Mouse (Mus musculus) kidney, adult 9 months (tissue): ENCODE measurements around the gene Ccdc181.
"Not testable (repeated sequence)": the region's sequence is repeated elsewhere in the genome, so short reads cannot be mapped to it uniquely, and the experiment has no call there.

Experiments
- DNase-seq: peaks from one replicate; pipeline ENCODE4 v3.0.0; 2022

The Ccdc181 gene

DNA sequence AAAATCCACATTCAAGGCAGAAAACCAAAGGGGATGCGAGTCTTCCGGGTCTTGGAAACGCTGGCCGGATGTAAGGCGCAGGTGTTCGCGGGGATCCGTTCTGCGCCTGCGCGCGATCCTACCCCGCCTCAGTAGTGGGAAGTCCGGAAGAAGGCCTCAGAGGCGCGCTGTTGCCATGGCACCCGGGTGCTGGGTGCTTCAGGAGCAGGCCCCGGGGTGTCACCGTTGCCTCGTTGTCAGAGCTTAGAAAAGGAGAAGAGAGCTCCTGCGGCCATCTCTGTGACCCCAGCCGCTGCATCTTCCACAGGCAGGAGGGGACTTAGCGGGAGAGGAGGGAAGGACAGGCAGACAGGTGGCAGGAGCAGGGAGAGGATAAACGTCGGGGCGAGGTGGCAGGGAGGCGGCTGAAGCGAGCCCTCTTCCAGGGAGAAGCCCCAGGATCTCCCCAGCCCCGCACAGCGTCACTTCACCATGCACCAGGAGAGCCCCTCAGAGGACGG, at the start of gene Ccdc181:
TSS of gene Ccdc181 (plus strand) at position 131 of the 500 bp plus-strand sequence.
- peak; percentile 96 for DNase-seq

DNA sequence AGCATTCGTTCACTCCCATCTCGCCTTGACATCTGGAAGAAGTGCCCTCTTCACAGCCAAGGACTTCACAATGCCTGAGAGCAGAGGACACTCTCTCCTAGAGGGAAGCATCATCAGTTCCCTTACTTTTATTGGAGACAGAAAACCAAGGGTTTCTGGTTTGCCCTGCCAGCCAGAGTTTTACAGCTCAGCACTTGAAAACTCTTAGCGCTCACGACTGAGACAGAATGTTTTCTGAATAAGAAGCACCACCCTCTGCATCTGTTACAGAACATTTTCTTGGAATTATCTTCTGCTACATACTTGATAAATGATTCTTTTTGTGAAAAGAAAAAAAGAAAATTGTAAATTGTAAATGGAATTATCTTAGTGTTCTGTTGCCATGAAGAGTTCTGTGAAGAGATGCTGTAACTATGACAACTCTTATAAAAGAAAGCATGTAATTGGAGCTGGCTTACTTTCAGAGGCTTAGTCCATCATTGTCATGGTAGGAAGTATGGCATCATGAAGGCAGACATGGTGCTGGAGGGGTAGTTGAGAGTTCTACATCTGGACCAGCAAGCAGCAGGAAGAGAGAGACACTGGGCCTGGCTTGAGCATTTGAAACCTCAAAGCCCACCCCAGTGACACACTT, 43.3 kb upstream of the Ccdc181 start:
- DNase-seq: not testable (repeated sequence)

DNA sequence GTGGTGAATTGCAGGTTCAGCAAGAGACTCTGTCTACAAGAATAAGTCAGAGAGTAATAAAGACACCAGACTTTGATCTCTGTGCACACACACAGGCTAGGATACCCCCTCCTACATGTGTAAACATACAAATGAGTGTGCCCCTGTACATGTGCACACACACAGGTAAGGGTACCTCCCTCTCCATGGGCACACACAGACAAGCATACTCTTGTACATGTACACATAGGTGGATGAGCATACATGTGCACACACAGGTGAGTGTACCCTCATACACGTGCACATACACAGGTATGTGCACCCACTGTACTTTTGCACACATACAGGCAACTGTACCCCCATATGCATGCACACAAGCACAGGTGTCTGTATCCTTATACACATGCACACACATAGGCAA, 41.9 kb upstream of the Ccdc181 start:
- DNase-seq: no peak

DNA sequence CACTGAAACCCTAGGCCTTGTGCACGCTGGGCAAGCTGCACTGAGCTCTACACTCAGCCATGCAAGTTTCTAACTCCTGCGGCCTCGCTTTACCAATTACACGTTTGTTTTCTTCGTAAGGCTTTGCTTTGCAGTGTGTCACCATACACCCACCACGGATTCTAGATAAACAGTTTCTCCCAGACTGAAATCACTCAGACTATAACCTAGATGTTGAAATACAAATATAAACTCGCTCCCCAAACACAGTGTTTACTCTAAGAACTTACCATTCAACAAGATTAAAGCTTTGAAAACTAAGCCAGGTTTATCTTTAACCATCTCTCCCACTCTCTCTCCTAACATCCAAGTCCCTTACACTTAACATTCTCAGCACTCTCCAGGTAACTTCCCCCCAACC, 40.3 kb upstream of the Ccdc181 start:
- DNase-seq: no peak

DNA sequence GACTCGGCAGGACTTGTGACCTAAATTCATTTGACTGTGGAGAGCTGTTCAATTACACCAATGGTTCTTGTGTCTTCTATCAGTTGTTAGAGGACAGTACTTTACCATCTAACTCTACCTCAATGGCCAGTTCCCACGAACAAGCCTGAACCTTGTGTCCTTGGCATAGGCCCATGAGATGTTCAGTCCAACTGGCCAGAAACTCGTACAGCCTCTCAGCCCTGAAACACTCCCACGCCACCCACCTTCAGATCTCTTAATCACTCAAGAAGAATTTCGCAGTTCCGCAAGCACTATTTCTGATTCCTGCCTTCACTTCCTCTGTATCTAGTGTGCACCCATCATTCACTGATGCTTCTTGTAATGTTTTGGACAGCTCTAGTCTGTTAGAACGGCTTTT, 39.3 kb upstream of the Ccdc181 start:
- DNase-seq: peak; percentile 28

DNA sequence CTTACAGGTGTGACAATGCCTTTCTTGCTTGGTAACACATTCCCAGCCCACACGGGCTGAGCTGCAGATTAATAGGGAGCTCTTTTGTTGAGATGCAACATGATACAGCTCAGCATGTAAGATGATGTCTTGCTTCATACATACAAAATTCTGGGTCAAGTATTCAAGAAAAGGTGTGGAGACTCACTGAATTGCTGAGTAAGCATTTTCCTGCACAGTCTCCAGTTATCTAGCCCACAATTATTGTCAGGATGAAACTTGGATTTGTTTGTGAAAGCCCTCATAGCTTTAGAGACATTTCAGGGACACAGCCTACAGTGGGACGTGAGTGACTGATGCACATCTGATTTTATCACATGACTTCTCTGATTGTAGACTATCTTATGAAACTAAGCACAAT, 33.9 kb upstream of the Ccdc181 start:
- DNase-seq: no peak

DNA sequence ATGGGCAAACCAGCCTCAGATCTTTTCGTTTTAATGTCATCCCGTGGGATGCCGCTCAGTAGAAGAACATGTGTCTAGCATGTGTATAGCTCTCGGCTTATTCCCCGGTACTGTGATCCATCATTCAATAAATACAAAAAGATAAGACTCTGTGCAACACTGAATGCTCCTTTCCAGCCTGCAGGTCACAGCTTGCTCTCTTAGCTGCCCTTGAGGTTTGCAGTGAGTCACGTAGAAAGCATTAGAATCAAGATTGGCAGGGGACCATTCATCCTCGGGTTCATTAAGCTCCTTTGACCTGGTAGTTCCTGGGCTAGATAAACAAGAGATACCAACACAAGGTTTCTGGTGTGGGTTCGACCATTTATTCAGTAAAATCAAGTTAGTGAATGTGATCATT, 32.6 kb upstream of the Ccdc181 start:
- DNase-seq: no peak

DNA sequence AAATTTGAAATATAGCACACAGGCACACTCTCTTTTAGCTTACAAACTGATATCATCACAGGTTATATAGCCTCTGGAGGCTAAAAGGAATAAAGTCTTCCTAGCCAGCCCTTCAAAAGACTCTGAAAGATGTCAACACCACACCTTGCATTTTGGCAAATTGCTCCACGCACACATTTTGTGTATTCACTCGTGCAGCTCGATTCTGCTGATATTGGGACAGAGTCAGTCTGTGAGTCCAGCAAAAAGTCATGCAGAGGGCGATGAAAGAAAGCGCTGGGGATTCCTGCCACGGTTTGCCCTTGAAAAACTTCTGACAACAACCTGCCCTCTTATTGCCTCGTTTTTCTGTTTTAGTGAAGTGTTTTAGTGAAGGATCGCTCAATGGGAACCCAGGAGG, 27.9 kb upstream of the Ccdc181 start:
- DNase-seq: no peak

DNA sequence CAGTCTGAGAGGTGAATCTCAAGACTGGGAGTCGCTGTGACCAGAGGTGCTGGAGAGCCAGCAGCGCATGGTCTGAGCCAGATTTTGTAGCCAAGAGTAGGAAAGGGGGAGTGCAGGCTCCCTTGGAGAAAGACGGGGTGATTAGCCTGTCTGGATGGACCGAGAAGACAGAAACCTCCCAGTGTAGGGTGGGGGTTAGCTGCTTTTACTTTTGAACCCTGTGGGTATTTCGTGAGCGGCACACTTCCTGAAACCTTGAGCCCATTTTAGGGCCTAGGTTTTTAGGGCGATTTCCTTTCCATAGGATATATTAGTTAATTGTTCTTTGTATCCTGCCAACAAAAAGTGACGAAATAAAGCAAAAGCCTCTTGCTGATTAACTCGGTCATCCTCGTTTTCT, 27.4 kb upstream of the Ccdc181 start:
- no peak for DNase-seq

DNA sequence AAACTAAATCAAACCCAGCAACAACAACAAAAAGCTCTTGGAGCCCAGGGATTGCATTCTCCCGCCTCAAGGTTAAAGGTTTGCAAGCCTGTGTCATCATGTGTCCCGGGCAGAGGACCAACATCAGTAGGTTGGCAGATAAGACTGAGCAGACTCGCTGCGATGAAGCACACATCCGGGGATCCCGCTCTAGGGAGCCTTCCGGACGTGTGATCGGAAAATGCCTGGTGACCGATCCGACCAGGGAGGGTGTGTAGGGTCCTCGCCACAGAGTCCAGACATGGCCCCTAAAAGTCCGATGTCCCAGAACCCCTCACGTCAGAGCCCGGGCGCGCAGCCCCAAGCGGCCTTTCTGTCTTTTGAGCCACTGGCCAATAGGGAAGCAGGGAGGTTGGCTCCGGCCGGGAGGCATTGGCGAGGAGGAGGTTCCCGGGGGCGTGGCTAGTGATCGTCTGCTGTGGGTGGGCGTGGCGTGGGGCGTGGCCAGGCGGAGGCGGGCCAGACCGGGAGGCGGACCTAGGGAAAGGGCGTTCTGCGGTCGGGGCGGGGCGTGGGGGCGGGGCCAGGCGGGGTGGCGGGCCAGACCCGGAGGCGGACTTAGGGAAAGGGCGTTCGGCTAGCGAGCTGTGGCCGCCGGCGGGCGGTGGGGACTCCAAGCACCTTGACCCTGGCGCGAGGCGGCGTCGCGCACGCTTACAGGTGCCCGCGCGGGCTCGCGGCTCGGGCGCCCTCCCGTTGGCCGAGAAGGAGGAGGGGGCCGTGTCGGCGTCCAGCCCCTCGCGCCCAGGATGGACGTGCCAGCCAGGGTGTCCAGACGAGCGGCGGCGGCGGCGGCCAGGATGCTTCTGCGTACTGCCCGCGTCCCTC, 26.7 kb upstream of the Ccdc181 start, which contains the start of gene Slc19a2:
TSS of gene Slc19a2 (plus strand) at position 582 of the 867 bp plus-strand sequence.
- peak; percentile 98 for DNase-seq

DNA sequence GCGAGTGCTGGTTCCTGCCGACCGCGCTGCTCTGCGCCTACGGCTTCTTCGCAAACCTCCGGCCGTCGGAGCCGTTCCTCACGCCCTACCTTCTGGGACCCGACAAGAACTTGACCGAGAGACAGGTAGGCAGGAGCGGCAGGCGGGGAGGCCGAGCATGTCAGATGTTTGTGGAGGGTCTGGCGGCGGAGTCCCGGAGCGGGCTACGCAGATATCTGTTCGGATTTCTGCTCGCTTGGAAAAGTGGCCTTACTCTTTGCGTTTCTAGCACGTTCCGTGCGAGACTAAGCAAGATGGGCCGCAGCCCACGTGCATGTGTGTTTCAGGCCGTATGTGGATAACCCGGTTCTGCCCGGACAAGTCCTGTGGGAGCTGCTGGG, 26.1 kb upstream of the Ccdc181 start:
- no peak for DNase-seq

DNA sequence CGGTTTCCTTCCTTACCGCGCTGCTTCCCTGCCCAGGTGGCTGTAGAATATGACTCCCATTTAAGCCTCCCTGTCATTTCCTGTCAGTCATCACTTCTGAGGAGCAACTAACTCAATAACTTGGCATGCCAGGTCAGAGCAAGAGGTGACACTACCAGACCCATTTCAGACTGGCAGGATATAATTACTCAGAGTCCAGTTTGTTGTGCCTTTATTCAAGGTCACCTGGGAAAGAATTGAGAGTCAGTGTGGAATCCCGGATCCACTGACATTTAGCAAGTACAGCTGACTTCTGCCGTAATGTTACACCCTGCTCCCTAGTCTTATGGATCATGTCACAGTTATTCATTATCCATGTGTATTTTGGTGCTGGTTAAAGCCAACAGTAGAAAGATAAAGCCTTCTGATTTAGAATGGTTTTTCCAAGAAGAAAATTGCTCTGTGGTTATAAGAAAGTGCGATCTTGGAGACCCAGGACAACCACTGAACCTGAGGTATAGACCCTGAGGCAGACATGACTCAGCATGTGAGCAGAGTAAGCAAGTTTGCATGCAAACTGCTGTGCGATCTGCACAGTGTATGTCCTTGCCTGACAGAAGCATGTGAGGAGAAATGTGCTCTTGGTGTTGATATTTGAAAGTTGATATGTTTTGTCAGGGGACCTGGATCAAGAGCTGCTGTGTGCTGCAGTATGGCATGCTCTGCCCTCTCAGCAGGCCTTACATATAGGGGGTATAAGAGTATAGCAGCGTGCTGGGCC, 24.8 kb upstream of the Ccdc181 start:
- DNase-seq: peak; percentile 17

DNA sequence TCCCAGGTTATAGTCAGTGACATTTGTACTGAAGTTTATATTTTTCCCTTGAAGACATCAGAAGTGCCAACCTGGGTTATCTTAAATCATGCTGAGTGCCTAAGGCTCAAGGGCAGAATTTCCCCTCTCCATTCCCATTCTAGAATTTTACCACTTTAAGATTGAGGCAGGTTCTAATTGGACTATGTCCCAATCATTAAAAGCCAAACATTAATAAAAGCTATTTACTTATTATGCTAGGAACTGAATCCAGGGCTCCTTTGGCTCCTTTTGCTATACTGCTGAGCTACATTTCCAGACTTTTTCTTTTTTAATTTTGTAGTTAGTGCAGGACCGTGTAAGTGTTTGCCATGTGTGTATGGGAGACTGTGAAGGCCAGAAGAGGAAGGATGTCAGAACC, 23.9 kb upstream of the Ccdc181 start:
- no peak for DNase-seq

DNA sequence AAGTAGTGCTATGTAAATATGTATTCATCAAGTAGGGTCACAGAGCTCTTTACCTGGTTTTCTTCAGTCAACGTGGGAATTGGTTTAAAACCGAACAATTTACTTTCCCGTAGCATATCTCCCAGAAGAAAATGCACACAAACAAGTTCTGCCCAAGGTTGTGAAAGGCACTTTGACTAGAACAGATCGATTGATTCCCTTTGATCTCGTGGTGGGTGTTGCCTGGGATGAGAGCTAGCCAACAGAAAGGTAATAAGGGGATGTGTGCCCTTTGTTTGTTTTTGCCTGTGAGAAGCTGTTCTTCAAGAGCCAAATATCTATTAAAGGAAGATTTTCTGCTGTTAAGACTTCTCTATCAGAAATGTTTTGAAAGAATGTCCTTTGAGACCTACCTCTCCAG, 22.8 kb upstream of the Ccdc181 start:
- DNase-seq: no peak

DNA sequence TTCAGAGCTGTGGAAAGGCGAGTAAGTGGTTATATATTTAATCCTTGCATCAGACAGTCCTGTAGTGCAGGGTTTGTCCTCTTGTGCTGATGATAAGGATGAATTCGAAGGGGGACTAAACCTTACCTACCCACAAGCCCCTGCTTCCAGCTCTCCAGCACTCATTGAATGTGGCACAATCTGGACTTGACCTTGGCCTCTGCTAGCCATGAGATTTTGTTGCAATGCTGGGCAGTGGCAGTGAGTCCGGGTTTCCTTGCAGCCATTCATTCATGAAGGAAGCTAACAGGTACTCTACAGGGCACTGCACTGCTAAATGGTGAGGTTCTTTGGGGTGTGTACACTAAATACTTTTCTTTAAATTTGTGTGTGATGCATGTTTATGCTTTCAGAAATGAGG, 20.5 kb upstream of the Ccdc181 start:
- DNase-seq: no peak

DNA sequence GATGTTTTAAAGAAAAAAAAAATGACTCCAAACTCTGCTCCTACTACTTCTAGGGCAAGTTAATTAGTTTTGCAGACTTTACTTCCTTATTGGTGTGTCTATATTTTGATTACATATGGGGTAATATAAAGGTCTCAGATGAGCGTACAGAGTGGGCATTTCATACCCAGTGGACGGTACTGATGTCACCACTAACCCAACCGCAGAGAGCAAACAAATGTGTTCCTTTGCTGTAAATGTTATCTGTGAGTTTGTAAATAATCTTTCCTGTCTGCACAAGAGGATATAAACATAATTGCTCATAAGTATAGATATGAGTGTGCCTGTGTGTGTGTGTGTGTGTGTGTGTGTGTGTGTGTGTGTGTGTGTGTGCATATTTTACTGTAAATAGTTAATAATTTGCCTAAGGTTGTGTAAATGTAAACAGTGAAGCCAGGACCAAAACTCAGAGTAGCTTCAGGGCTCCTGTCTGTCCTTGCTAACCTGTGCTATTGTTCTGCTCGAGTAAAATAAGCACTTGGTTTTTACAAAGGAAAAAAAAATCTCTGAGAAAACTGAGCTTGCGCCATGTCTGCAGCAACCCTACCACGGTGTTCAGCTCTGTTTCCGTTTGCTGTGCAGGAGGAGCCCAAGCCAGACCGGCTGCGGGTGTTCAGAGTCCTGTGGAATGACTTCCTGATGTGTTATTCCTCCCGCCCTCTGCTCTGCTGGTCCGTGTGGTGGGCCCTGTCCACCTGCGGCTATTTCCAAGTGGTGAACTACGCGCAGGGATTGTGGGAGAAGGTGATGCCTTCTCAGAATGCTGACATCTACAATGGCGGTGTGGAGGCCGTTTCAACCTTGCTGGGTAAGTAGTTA, 15.0 kb upstream of the Ccdc181 start:
- DNase-seq: no peak

DNA sequence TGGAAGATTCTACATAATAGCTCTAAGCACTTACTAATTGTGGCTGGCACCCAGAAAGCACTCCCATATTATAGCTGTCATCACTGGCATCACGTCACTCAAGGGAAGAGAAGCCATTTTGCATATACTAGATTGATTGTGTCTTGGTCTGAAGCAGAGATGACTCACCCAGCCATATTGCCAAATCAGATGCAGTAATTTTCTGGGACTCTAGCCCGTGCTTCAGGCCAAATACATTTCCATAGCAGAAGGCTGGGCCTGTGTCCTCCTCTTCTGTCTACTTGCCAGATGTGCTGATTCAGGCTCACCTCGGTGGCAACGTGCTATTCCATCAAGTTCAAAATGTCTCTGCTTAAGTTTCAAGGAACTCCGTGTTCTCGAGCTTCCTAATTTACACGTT, 13.8 kb upstream of the Ccdc181 start:
- DNase-seq: no peak

DNA sequence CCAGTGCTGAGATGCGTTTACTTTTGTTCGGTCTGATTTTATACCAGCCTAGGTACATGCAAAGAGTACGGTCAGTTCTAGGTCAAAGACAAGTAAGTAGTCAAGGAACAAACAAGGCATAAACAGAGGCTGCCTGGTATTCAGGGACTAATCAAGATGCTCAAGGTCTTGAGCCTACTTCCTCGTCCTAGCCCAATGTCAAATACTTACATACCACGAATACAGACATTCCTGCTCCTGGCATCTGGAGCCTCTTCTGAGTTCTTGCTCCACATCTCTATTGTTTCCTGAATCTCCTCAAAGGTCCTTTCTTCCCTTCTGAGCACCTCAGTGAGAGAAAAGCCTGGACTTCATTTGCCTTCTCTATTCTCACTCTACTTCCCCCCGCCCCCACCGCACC, 4.4 kb upstream of the Ccdc181 start:
- no peak for DNase-seq

DNA sequence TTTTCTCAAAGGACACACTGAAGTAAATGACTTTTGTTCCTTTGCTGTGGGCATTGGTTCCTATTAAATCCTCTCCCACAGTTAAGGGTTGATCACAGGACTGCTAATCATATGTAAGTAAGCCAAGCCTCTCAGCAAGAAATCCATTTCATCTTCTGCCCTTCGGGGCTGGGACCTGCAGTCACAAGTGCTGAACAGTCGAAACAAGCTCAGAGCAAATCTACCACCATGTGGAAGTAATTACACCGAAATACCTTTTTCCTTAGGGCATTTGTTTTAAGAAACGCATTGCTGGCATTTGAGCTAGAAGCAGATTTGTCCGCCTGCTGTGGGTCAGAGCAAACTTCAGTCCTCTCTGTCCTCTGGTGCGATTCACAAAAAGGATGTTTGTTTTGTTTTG, 1.7 kb upstream of the Ccdc181 start:
- DNase-seq: no peak

DNA sequence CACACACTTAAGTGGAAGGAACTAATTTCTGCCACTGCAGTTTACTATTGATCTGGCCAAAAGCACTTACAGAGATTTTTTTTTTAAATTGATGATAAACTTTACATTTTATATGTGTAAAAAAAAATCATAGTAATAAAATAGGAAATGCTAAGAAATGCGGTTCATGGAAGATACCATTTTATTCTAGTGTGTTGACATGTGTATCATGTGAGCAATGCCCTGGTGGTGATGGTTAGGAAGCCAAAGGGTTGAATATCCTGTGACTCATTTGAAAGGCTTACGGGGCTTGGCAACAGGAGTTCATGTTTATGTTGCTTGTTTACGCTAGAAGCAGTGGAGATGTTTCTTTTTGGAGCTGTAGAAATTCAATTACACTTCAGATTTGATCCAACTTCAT, 1.2 kb downstream of the Ccdc181 start:
- no peak for DNase-seq

DNA sequence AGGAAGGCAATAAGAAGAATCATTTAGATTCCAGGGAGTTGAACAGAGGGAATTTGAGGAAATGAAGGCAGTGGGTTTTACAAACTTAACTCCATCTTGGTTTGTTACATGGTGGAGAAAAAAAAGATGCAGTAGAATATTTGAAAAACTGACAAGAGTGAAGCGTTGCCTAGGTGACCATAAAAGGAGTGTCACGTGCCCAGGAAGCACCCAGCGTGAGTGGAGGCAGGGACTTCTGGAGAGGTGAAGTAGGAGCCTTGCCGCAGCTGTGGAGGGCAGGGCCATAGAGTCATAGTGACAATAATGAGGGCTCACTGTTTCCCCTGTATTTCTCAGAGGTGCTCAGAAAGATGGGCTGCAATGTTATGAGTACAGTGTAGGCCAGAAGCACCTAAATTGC, 3.9 kb downstream of the Ccdc181 start:
- no peak for DNase-seq

DNA sequence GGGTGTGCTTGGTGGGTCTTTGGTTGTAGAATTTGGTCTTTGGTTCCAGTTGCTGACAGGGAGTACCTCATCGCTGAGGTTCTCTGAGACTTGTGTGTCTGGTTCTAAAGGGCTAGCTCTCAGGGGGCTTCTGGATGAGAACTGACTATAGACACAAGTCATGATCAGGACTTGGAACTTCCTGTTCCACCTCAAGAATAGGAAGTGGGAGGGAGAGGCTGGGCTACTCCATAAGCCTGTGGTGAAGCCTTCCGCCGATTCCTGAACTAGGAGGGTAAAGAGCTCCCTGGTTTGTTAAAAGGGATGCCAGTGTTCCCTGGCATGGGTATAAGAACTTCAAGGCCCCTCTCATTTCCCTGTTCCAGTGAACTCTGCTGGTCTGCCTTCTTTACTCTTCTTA, 8.6 kb downstream of the Ccdc181 start:
- no peak for DNase-seq

DNA sequence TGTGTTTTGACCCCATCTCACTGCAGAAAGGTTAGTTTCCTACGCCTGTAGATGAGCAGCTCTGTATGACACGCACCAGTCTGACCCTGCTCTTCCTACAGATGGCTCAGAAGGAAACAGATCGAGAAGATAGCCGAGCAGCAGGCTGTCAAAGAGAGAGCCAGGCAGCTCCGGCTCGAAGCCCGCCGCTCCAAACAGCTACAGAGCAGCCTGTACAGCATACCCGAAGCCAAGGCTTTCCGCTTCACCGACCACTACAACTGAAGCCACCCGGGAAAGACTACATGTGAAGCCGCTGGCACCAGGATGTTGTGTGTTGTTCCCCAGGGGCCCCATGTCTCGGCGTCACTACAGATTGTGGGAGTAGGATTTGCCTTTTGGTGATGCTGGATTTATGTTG, 12.0 kb downstream of the Ccdc181 start:
- DNase-seq: no peak
